Mouse (Mus musculus) thymus, postnatal 36 days (tissue): ENCODE results near the gene Ccdc47.
A peak's percentile ranks its signal among the peaks of the same experiment; 100 is the strongest.
"Not testable (repeated sequence)": the region's sequence is repeated elsewhere in the genome, so short reads cannot be mapped to it uniquely, and the experiment has no call there.

Experiments used
- DNase-seq, 2 experiments: peaks; one replicate each; pipeline ENCODE4 v3.0.0; 2022; ENCODE audit warnings: mixed read lengths in 2 of 2

Gene Ccdc47

DNA sequence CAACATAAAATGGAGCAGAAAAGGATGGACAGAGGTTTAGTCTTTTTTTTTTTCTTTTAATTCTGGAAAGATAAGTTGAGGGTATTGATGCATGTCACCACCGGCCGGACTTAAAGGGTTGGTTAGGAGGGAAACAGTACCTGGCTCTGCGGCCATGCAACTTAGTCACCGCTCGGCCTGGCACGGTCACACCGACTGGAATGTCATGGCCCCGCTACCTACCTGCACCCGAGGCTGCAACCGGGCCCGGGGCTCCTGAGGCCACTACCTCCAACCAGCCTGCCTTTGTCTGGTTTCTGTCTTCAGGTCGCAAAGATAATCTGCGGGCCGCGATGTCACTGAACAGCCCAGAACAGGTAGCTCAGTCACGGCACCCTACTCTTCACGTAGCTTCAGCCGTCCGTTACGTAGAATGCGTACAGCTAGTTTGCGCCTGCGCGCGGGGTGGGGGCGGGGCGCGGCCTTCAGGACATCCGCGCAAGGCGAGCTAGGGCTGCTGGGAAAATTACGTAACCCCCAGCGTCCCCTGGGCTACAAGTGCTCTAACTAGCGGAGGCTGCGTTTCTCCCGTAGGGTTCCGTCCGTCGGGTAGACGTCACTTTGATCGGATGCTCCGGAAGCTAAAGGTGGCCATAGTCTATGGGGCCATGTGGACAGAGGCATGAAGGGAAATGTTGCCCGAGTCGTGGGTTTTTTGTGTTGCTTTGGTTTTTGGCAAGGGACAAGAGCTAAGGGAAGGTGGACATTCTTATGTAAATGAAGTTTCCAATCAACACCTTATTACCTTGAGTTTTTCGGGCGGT lies at the start of gene Ccdc47:
Ccdc47 (minus strand) TSS at position 418 of the 803 bp plus-strand sequence.
- peak; percentile 88 to 93 for DNase-seq

GRCm38 (mm10) chr11:106265570-106265969 lies 49.4 kb upstream of the Ccdc47 start:
- DNase-seq, result no peak

DNA sequence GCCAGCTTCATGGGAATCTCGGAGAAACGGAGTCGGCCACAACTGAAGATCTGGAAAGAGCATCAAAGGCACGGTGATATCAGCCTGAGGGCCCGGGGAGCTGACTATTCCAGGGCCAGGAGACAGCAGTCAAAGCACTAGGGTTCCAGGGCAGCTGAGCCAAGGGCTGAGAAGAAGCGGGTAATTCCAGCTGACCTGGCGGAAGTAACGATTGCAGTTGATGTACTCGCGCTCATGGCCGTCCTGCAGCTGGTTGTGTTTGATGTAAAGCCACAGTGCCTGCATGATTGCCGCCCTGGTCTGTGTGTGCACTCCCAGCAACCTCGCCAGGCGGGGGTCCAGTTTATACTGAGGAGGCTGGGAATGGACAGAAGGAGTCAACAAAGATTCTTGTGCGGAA lies 48.8 kb upstream of the Ccdc47 start:
- DNase-seq, result no peak

DNA sequence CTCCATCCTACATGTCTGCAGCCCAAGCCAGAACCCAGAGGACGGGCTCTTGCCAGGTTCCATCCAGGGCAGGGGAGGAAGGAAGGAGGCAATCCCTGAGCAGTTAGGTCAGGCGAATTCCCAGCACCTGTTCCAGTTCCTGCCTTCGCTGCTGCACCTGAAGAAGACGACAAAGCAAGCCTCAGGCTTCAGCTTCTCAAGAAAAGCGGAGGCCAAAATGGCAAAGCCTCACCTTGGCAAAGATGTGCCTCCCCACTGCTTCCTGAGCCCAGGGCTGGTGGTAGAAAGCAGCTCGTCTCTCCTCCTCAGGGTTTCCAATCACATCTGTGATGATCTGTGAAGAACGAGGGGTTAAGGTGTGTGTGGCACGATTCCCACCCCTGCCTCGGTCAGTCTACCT lies 47.8 kb upstream of the Ccdc47 start:
- no peak for DNase-seq

DNA sequence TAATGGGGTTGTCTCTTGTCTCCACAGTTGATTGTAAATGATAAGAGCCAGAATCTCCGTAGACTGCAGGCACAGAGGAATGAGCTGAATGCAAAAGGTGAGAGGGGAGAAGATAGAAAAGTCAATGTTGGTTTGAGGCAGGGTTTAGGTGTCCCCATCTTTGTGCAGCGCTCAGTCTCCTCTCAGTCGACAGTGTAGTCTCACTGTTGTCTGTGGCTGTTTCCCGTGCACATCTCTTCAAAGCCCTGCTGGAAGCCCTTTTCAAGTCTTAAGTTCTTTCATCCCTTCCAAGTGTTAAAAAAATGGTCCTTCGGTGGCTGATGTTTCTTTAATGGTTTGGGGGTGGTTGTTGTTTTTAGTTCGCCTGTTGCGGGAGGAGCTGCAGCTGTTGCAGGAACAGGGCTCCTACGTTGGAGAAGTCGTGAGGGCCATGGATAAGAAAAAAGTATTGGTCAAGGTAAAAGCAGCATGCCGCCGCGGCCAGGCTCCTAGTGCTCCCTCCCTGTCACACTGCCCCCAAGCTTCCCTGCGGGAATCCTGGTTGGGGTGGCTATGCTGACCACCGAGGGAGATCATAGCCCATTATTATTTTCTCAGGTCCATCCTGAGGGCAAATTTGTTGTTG lies 44.8 kb upstream of the Ccdc47 start:
- DNase-seq, result no peak

GRCm38 (mm10) chr11:106256775-106257174 lies 40.6 kb upstream of the Ccdc47 start:
- no peak for DNase-seq

DNA sequence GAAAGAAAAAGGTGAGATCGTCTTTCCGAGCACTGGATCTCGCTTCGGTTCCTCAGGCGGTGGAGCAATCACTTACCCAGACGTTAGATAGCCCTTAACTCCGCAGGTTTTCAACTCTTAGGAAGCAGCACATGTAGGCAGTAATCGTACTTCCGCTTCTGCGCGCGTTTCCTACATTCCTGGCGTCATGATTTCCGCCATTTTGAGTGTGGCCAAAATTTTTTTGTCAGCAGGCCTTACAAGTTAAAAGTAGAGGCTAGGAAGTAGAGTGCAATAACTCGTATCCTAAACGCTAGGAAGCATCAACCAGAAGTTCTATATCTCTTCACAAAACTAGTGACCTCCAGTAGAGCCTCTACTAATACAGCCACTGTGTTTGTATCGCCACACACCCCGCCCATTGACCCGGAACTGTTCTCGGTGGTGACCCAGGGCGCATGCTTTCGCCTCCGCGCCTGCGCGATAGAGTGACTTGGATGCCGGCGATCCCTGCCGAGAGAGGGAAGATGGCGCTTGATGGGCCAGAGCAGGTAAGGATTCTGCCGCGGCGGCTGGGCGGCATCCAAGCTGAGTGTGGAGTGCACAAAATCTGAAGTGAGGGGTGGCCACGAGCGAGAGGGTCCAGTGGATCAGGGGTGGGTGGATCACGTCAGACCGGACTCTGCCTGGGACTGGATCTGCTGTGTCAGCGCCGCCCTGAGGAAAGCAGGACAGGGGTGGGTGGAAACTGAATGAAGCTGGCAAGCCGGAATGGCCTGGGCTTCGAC lies 39.7 kb upstream of the Ccdc47 start, which contains the start of the genes Ftsj3 and Psmc5:
Ftsj3 (minus strand) TSS at position 395 of the 767 bp plus-strand sequence.
Psmc5 (plus strand) TSS at position 470 of the 767 bp plus-strand sequence.
- DNase-seq, result peak; percentile 97 to 98

- no peak for DNase-seq
Observed at GRCm38 (mm10) chr11:106255174-106255573, 39.0 kb upstream of the Ccdc47 start.

DNA sequence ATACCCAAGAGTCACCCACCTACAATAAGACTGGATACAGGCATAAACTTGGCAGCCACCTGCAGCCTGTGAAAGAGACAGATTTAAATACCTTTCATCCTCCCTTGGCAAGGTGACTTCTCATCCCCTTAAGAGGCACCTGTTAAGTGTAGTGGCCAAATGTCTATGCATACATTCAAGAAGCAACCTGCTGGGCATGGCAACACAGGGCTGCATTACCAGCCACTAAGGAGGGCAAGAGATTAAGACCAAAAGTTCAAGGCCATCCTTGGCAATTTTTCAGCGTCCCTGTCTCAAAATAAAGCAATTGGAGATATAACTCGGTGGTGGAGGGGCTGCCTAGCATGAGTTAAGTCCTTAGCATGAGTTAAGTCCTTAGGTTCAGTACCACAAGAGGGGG lies 38.6 kb upstream of the Ccdc47 start:
- no peak for DNase-seq

DNA sequence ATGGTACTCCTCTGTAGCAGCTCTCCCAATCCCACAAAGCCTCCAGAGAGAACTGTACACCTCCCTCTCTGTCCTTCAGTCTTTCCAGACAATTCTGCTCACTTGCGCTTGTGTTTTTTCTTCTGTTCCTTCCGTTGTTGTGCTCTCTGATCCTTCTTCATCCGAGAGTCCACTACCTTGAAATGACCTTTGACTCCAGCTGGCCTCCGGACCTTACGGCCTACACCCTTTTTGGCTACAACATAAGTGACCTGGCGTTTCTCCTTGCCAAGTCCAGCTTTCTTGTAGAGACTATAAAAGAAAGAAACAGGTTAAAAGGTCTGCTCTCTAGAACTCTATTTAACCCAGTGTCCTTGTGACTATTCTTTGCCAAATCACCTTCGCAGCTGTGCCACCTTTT lies 33.2 kb upstream of the Ccdc47 start:
- no peak for DNase-seq

DNA sequence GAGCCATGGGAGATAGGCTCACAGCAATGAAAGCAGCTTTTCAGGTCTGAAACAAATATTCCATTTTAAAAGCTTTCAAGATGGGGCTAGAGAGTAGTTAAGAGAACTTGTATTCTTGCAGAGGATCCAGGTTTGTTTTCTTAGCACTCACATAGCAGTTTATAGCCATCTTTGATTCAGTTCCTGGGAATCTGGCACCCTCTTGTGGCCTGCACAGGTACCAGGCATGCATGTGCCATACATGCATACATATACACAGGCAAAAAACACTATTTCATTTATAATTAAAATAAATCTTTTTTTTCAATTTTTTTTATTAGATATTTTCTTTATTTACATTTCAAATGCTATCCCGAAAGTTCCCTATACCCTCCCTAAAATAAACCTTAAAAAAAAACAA lies 30.7 kb upstream of the Ccdc47 start:
- DNase-seq, result no peak

- not testable (repeated sequence) for DNase-seq
Observed at GRCm38 (mm10) chr11:106233978-106234377, 17.8 kb upstream of the Ccdc47 start.

GRCm38 (mm10) chr11:106220603-106221002 lies 4.5 kb upstream of the Ccdc47 start:
- DNase-seq, result no peak

GRCm38 (mm10) chr11:106216730-106217490 lies 766 bp upstream of the Ccdc47 start, which contains the start of gene Ddx42:
Gene Ddx42, plus strand, starts transcription at chr11:106216926.
- peak; percentile 86 to 92 for DNase-seq

GRCm38 (mm10) chr11:106215450-106215859 lies 689 bp downstream of the Ccdc47 start:
- DNase-seq, result no peak

DNA sequence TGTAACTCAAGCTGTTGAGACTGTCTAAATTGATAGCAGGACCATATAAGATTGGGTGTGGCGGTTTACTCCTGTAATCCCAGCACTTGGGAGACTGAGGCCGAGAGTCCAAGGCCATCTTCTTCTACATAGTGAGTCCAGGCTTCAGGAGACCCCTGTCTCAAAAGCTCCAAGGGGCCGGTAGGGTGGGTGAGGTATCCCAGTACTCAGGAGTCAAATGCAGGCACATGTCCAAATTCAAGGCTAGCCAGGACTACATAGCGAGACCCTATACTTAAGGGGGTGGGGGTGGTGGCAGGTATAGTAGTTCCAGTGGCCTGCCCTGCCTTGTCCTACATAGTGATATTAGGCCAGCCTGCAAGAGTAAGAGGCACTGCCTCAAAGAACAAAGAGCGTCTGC lies 1.3 kb downstream of the Ccdc47 start:
- no peak for DNase-seq

GRCm38 (mm10) chr11:106212771-106213170 lies 3.4 kb downstream of the Ccdc47 start:
- no peak for DNase-seq

DNA sequence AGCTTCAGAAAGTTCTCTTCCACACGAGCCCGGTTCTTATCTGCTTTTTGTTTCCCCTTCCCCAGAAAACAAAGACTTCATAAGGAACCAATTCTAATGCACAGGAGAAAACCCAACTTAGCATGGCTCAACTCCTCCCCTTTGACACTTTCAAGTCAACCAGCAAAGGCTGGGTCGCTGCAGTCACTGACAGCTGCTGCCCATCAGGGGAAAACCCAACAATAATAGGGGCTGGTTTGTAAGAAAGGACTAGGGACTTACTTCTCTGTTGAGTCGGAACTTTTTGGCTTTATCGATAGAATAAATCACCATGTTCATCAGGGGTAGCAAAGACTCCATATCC lies 14.1 kb downstream of the Ccdc47 start, which contains the start of gene Strada:
Strada (minus strand) TSS at position 46 of the 343 bp plus-strand sequence.
- no peak for DNase-seq

GRCm38 (mm10) chr11:106201337-106202122 lies 14.6 kb downstream of the Ccdc47 start:
- DNase-seq, result no peak

DNA sequence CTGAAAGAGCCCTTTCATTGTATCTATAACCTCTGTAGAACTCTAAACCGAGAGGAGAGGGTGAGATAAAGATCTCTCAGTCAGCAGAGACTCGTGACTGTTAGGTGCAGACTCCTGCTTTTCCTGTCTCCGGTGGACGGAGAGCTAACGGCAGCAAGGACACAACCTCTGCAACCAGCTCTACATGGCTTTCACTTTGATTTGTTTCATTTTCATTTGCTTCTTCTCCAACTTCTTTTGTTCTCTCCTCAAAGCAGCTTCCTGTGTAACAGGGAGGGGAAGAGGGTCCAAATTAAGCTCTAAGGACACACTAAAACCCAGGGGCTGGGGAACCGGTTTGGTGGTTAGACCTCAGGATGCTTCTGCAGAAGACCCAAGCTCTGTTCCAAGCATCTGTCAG lies 15.4 kb downstream of the Ccdc47 start:
- peak in 1 of 2 experiments; percentile 11 for DNase-seq

- DNase-seq, result not testable (repeated sequence)
Observed at GRCm38 (mm10) chr11:106199997-106200396, 16.1 kb downstream of the Ccdc47 start.

DNA sequence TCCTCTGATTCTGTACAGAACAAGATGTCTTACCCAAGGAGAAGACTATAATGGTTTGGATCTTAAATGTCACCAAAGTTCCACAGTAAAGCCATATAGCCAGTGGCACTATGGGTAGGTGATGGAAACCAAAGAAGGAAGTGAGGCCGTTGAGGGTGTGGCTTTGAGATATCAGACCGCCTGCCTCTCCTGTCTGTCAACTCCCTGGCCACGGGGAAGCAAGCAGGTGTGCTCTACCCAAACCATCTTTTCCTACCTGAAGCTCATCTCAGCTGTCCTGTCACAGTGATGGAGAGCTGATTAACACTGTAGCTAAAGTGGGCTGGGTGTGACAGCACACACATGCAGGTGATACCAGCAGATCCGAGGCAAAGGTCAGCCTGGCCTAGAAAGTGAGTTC lies 17.9 kb downstream of the Ccdc47 start:
- DNase-seq, result no peak
